Mouse (Mus musculus): ENCODE results near the gene Eif2s1. TPM values are rescaled to one million over a fixed set of nuclear protein-coding genes. Genes with fewer than 3 reads are reported as not detected.

Eif2s1 gene
- polyA plus RNA-seq, 1 experiment from 2014 or later: 139 TPM

Other genes with a start within 250 kb of the Eif2s1 start
- not detected in 2 replicates for gene Fam71d, start 170.3 kb upstream of the Eif2s1 start, polyA plus RNA-seq (2015; fragmentation: Nextera tagmentation; extraction: Ambion mirVana)
- gene Mpp5, start 112.9 kb upstream of the Eif2s1 start, polyA plus RNA-seq (2015; fragmentation: Nextera tagmentation; extraction: Ambion mirVana): 5.3 and 8.5 TPM in 2 replicates
- gene Atp6v1d, start 181 bp upstream of the Eif2s1 start, polyA plus RNA-seq (2015; fragmentation: Nextera tagmentation; extraction: Ambion mirVana): 24.4 and 26.7 TPM in 2 replicates
- 38.4 and 39.6 TPM in 2 replicates for gene Plek2, start 45.1 kb downstream of the Eif2s1 start, polyA plus RNA-seq (2015; fragmentation: Nextera tagmentation; extraction: Ambion mirVana)
- 2.3 and 3.7 TPM in 2 replicates for gene Tmem229b, start 145.8 kb downstream of the Eif2s1 start, polyA plus RNA-seq (2015; fragmentation: Nextera tagmentation; extraction: Ambion mirVana)
- 0.13 and 0.33 TPM in 2 replicates for gene Plekhh1, start 167.3 kb downstream of the Eif2s1 start, polyA plus RNA-seq (2015; fragmentation: Nextera tagmentation; extraction: Ambion mirVana)
- 5.1 and 5.4 TPM in 2 replicates for gene Pigh, start 227.8 kb downstream of the Eif2s1 start, polyA plus RNA-seq (2015; fragmentation: Nextera tagmentation; extraction: Ambion mirVana)